Mouse (Mus musculus): ENCODE data around the gene Spata20. TPM values are rescaled to one million over a fixed set of nuclear protein-coding genes. Genes with fewer than 3 reads are reported as not detected.
A peak's percentile ranks its signal among the peaks of the same experiment; 100 is the strongest.

Spata20 gene
- 0.29 and 0.43 TPM in 2 replicates for polyA plus RNA-seq (2016; fragmentation: Nextera tagmentation; extraction: Ambion mirVana)

DNA sequence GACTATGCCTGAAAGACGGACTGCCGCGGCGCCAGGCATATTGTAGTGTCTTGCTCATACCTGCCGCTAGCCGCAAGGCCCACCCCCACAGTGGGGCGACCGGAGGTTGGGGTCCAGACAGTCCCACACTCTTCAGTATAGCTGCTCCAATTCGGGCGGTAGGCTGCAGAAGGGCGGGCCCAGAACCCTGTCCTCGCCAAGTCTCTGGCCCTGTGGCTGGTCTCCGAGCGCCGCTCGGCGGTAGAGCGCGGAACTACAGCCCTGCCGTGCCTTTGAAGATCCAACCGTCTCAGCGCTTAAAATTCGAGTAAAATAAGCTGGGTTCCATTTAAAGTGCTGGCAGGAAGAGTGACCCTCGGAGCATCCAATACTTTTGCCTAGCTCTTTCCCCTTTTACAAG is at the start of gene Spata20:
Gene Spata20 (minus strand): TSS at position 179 of the 400 bp plus-strand sequence.
- Histone ChIP-seq H3K4me2 (replicated peaks) (peak within 1 kb of the TSS; percentile 39), H3K9me3 (no peaks in the 10 kb centered on the region), H3K27me3 (peaks cover 22% of the 10 kb centered on the region; the same call in 1 of the 2 replicates), H3K9ac (no peak within 1 kb of the TSS), H3K4me1 (peaks cover 11% of the 10 kb centered on the region), H3K4me3 (0 out of 2 replicates have a peak within 1 kb of the TSS, but pooled peaks have one; percentile 15), H3K36me3 (no peaks in the 10 kb centered on the region), H3K27ac (no peak within 1 kb of the TSS)
- 3% methylated on average over 24 of the region's 24 CpGs for WGBS
- ATAC-seq (ENCODE audit: insufficient number of reproducible peaks, insufficient read depth, low FRiP score, low TSS enrichment) = peak; percentile 73

DNA sequence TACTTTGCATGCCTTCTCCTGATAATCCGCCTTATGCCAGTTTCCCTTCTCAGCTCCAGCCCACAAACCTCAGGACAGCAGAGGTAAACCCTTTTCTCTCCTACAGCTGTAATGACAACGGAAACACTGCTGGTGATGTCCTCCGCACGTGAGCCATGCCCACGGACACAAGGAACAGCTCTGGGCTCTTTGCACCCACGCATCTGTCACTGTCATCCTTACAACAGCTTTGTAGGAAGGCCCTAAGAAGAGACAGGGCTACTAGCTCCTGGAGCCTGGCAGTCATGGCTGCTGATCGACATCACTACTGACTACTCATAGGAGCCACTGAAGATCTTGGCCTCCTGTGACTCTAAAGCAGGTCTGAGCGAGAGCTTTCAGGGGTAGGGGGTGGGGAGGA is 47.2 kb upstream of the Spata20 start:
- 83% methylated on average over 8 of the region's 8 CpGs for WGBS
- no peaks in the 10 kb centered on the region for H3K27me3 ChIP-seq
- H3K4me1 ChIP-seq = no peaks in the 10 kb centered on the region
- H3K9ac ChIP-seq = no peak overlapping the region
- no peak overlapping the region for H3K27ac ChIP-seq
- H3K36me3 ChIP-seq = no peaks in the 10 kb centered on the region
- H3K4me2 ChIP-seq (replicated peaks) = no peak overlapping the region
- H3K9me3 ChIP-seq = no peaks in the 10 kb centered on the region
- ATAC-seq (ENCODE audit: insufficient number of reproducible peaks, insufficient read depth, low FRiP score, low TSS enrichment) = no peak
- no peak overlapping the region for H3K4me3 ChIP-seq

DNA sequence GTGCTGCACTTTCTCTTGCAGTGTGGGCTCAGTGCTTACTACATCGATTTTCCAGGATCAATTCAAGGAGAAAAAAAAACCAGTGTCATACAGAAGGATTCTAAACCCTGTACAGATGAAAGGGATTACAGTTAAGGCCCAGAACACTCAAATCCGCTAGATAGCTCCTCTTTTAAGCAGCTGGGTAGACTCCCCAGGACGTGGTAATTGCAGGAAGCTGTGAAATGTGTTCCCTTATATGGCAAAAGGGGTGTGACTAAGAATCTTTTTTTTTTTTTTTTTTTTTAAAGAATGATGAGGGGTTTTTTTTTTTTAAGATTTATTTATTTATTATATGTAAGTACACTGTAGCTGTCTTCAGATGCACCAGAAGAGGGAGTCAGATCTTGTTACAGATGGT is 42.9 kb upstream of the Spata20 start:
- H3K27ac ChIP-seq = no peak overlapping the region
- no peaks in the 10 kb centered on the region for H3K4me1 ChIP-seq
- H3K36me3 ChIP-seq = no peaks in the 10 kb centered on the region
- no peaks in the 10 kb centered on the region for H3K9me3 ChIP-seq
- no peak overlapping the region for H3K9ac ChIP-seq
- WGBS = 38% methylated on average over 3 of the region's 3 CpGs
- no peak for ATAC-seq (ENCODE audit: insufficient number of reproducible peaks, insufficient read depth, low FRiP score, low TSS enrichment)
- no peak overlapping the region for H3K4me2 ChIP-seq (replicated peaks)
- H3K27me3 ChIP-seq = no peaks in the 10 kb centered on the region
- no peak overlapping the region for H3K4me3 ChIP-seq

GRCm38 (mm10) chr11:94526171-94526879 is 40.3 kb upstream of the Spata20 start:
- no peak overlapping the region for H3K4me3 ChIP-seq
- H3K4me1 ChIP-seq = no peaks in the 10 kb centered on the region
- 25% methylated on average over 9 of the region's 9 CpGs for WGBS
- H3K36me3 ChIP-seq = no peaks in the 10 kb centered on the region
- no peaks in the 10 kb centered on the region for H3K9me3 ChIP-seq
- no peak overlapping the region for H3K4me2 ChIP-seq (replicated peaks)
- H3K27me3 ChIP-seq = no peaks in the 10 kb centered on the region
- no peak for ATAC-seq (ENCODE audit: insufficient number of reproducible peaks, insufficient read depth, low FRiP score, low TSS enrichment)
- no peak overlapping the region for H3K27ac ChIP-seq
- no peak overlapping the region for H3K9ac ChIP-seq

- Histone ChIP-seq H3K4me2 (replicated peaks) (peak within 1 kb of the TSS; percentile 83), H3K9ac (peak within 1 kb of the TSS; percentile 59), H3K4me1 (peaks cover 8% of the 10 kb centered on the region), H3K36me3 (no peaks in the 10 kb centered on the region), H3K27ac (no peak within 1 kb of the TSS), H3K27me3 (no peaks in the 10 kb centered on the region), H3K9me3 (no peaks in the 10 kb centered on the region), H3K4me3 (peak within 1 kb of the TSS; percentile 50)
- no peak for ATAC-seq (ENCODE audit: insufficient number of reproducible peaks, insufficient read depth, low FRiP score, low TSS enrichment)
- WGBS = 1% methylated on average over 42 of the region's 42 CpGs
These were observed 35.4 kb upstream of the Spata20 start, which contains the start of gene Mycbpap for GRCm38 (mm10) chr11:94521219-94521843. TSS of gene Mycbpap (minus strand) at chr11:94521742.

GRCm38 (mm10) chr11:94513452-94513851 is 27.5 kb upstream of the Spata20 start:
- no peak for ATAC-seq (ENCODE audit: insufficient number of reproducible peaks, insufficient read depth, low FRiP score, low TSS enrichment)
- 61% methylated on average over 8 of the region's 9 CpGs for WGBS
- no peaks in the 10 kb centered on the region for H3K36me3 ChIP-seq
- H3K4me3 ChIP-seq = no peak overlapping the region
- no peaks in the 10 kb centered on the region; the same call in 1 of the 2 replicates for H3K4me1 ChIP-seq
- no peak overlapping the region for H3K27ac ChIP-seq
- H3K4me2 ChIP-seq (replicated peaks) = no peak overlapping the region
- H3K27me3 ChIP-seq = no peaks in the 10 kb centered on the region
- H3K9me3 ChIP-seq = 0 out of 2 replicates have a peak, but pooled peaks cover 3% of the 10 kb centered on the region
- no peak overlapping the region for H3K9ac ChIP-seq

DNA sequence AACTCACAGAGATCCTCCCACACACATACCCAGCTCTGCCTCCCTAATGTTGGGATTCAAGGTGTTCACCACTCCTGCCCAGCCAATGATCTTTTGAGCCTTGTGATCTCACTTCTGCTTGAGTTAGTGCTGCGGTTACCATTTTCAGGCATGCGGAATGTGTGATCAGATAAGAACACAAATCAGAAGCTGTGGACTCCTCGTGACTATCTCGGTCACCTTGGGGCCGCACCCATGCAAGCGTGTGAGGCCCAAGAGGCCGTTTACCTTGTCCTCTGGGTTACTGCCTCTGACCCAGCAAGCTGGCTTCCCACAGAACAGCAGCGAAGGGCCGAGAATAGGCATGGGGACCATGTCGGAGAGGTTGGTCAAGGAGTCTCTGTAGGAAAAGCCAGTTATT is 23.0 kb upstream of the Spata20 start:
- H3K27me3 ChIP-seq = no peaks in the 10 kb centered on the region
- H3K4me1 ChIP-seq = no peaks in the 10 kb centered on the region
- no peak overlapping the region for H3K27ac ChIP-seq
- no peak for ATAC-seq (ENCODE audit: insufficient number of reproducible peaks, insufficient read depth, low FRiP score, low TSS enrichment)
- no peak overlapping the region for H3K4me3 ChIP-seq
- H3K9ac ChIP-seq = no peak overlapping the region
- WGBS = 94% methylated on average over 10 of the region's 10 CpGs
- 0 out of 2 replicates have a peak, but pooled peaks cover 3% of the 10 kb centered on the region for H3K9me3 ChIP-seq
- no peak overlapping the region for H3K4me2 ChIP-seq (replicated peaks)
- H3K36me3 ChIP-seq = no peaks in the 10 kb centered on the region

- ATAC-seq (ENCODE audit: insufficient number of reproducible peaks, insufficient read depth, low FRiP score, low TSS enrichment) = no peak
- no peak overlapping the region for H3K27ac ChIP-seq
- no peaks in the 10 kb centered on the region for H3K9me3 ChIP-seq
- H3K4me1 ChIP-seq = peaks cover 30% of the 10 kb centered on the region
- no peaks in the 10 kb centered on the region for H3K36me3 ChIP-seq
- no peak overlapping the region for H3K9ac ChIP-seq
- 77% methylated on average over 8 of the region's 8 CpGs for WGBS
- H3K27me3 ChIP-seq = peaks cover 10% of the 10 kb centered on the region; the same call in 1 of the 2 replicates
- H3K4me2 ChIP-seq (replicated peaks) = no peak overlapping the region
- no peak overlapping the region for H3K4me3 ChIP-seq
These were observed 15.5 kb upstream of the Spata20 start for GRCm38 (mm10) chr11:94501482-94501881.

GRCm38 (mm10) chr11:94500362-94500761 is 14.4 kb upstream of the Spata20 start:
- no peak for ATAC-seq (ENCODE audit: insufficient number of reproducible peaks, insufficient read depth, low FRiP score, low TSS enrichment)
- H3K4me3 ChIP-seq = peak overlapping the region; percentile 39; the same call in 1 of the 2 replicates
- H3K27me3 ChIP-seq = peaks cover 10% of the 10 kb centered on the region; the same call in 1 of the 2 replicates
- peak overlapping the region; percentile 51 for H3K9ac ChIP-seq
- H3K36me3 ChIP-seq = no peaks in the 10 kb centered on the region
- H3K4me2 ChIP-seq (replicated peaks) = peak overlapping the region; percentile 62
- peak overlapping the region; percentile 41; the same call in 1 of the 2 replicates for H3K27ac ChIP-seq
- peaks cover 30% of the 10 kb centered on the region for H3K4me1 ChIP-seq
- no peaks in the 10 kb centered on the region for H3K9me3 ChIP-seq
- 22% methylated on average over 8 of the region's 8 CpGs for WGBS

- Histone ChIP-seq H3K27me3 (peaks cover 12% of the 10 kb centered on the region; the same call in 1 of the 2 replicates), H3K36me3 (no peaks in the 10 kb centered on the region), H3K4me1 (peaks cover 30% of the 10 kb centered on the region), H3K9ac (peak within 1 kb of the TSS; percentile 51), H3K4me2 (replicated peaks) (peak within 1 kb of the TSS; percentile 62), H3K27ac (peak within 1 kb of the TSS; percentile 41; the same call in 1 of the 2 replicates), H3K9me3 (no peaks in the 10 kb centered on the region), H3K4me3 (peak within 1 kb of the TSS; percentile 39)
- ATAC-seq (ENCODE audit: insufficient number of reproducible peaks, insufficient read depth, low FRiP score, low TSS enrichment) = 0 out of 2 replicates have a peak, but pooled peaks have one; percentile 10
- whole genome bisulfite sequencing = under 1% methylated on average over 25 of the region's 26 CpGs
These were observed 13.7 kb upstream of the Spata20 start, which contains the start of gene Epn3 for GRCm38 (mm10) chr11:94499661-94500152. TSS of gene Epn3 (minus strand) at chr11:94499974.

GRCm38 (mm10) chr11:94499035-94499434 is 13.1 kb upstream of the Spata20 start:
- H3K36me3 ChIP-seq = no peaks in the 10 kb centered on the region
- peak overlapping the region; percentile 41; the same call in 1 of the 2 replicates for H3K27ac ChIP-seq
- 4% methylated on average over 2 of the region's 2 CpGs for WGBS
- H3K4me2 ChIP-seq (replicated peaks) = peak overlapping the region; percentile 62
- peak overlapping the region; percentile 4; the same call in 1 of the 2 replicates for H3K9ac ChIP-seq
- no peaks in the 10 kb centered on the region for H3K9me3 ChIP-seq
- H3K27me3 ChIP-seq = peaks cover 14% of the 10 kb centered on the region; the same call in 1 of the 2 replicates
- H3K4me1 ChIP-seq = peaks cover 30% of the 10 kb centered on the region
- H3K4me3 ChIP-seq = peak overlapping the region; percentile 39
- ATAC-seq (ENCODE audit: insufficient number of reproducible peaks, insufficient read depth, low FRiP score, low TSS enrichment) = no peak

All from embryonic facial prominence, embryonic 12.5 days (tissue).